Mouse (Mus musculus) cerebellum, adult 11 months (tissue): Measurements from ENCODE around the gene Gm49352.
"Not testable (repeated sequence)": the region's sequence is repeated elsewhere in the genome, so short reads cannot be mapped to it uniquely, and the experiment has no call there.

Source experiments
- DNase-seq: peaks from one replicate; pipeline ENCODE4 v3.0.0; 2022

Gene Gm49352

GRCm38 (mm10) chr13:61568074-61568473, at the start of gene Gm49352:
TSS of gene Gm49352 (minus strand) at chr13:61568174.
- DNase-seq, result not testable (repeated sequence)

- DNase-seq, result no peak
Observed at GRCm38 (mm10) chr13:61570027-61570426, 2.1 kb upstream of the Gm49352 start, which contains the start of gene Cts3. TSS of gene Cts3 (minus strand) at chr13:61570127.

- no peak for DNase-seq
Observed at GRCm38 (mm10) chr13:61541631-61542030, 26.3 kb downstream of the Gm49352 start, which contains the start of gene Ctsm. TSS of gene Ctsm (minus strand) at chr13:61541839.
